Mouse (Mus musculus): ENCODE results near the gene Smg7. TPM values are rescaled to one million over a fixed set of nuclear protein-coding genes. Genes with fewer than 3 reads are reported as not detected.

Smg7 gene
- polyA plus RNA-seq, 1 experiment from 2014 or later = 14.4 TPM

DNA sequence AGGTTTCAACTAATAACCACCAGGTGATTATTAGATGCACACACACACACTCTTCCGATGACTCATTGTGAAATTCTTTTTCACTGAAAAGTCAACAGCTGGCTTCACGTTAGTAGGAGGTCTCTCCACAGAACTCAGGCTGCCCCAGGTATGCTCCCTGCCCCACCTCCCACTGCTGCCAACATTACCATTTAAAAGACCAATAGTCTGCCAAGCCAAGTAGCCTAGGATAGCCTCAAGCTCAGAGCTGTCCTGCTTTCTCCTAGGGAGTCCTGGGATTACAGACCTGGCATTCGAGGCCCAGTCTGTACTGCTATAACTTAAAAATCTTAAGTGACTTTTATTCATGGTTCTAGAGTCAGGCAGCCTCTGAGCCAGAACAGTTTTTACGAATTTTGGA lies 15.2 kb upstream of the Smg7 start:
- no peaks in the 10 kb centered on the region for H3K9me3 ChIP-seq (ENCODE audit: low read length)
- no peak overlapping the region for H3K4me2 ChIP-seq (replicated peaks; ENCODE audit: low read depth, low read length)
- ATAC-seq (no peak), DNase-seq (ENCODE audit: low spot score) (peak; percentile 32)
- no peak overlapping the region for H3K4me3 ChIP-seq (ENCODE audit: low read depth, low read length)
- H3K27me3 ChIP-seq (replicated peaks; ENCODE audit: insufficient read depth, low read length) = no peaks in the 10 kb centered on the region
- 61% methylated on average over 4 of the region's 4 CpGs for WGBS
- no peak for TF ChIP-seq EP300 (IDR thresholded peaks at IDR 0.05)
- TF ChIP-seq CTCF (IDR thresholded peaks at IDR 0.05) = no peak
- H3K27ac ChIP-seq (ENCODE audit: low read length) = no peak overlapping the region
- H3K4me1 ChIP-seq (ENCODE audit: insufficient read depth, low read depth, low read length) = 0 out of 2 replicates have a peak, but pooled peaks cover 5% of the 10 kb centered on the region
- no peak overlapping the region for H3K9ac ChIP-seq (replicated peaks; ENCODE audit: low read depth)
- H3K36me3 ChIP-seq (ENCODE audit: insufficient read depth, low read length) = no peaks in the 10 kb centered on the region

DNA sequence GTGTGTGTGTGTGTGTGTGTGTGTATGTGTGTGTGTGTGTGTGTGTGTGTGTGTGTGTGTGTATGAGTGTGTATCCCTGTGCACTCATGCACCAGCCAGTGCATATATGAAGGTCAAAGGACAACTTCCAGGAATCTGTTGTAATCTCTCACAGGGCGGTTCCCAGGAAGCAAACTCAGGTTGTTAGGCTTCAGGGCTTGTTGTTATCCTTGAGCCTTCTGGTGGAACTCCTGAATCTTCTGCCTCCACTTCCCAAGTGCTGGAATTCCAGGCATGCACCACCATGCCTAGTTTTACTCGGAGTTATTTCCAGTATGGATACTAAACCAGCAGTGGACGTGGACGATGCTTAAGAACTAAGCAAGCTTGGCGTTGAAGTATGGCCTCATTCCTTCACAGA lies 14.5 kb upstream of the Smg7 start:
- ATAC-seq (no peak), DNase-seq (ENCODE audit: low spot score) (no peak)
- Histone ChIP-seq H3K9ac (replicated peaks; ENCODE audit: low read depth) (no peak overlapping the region), H3K4me3 (ENCODE audit: low read depth, low read length) (no peak overlapping the region), H3K4me1 (ENCODE audit: insufficient read depth, low read depth, low read length) (0 out of 2 replicates have a peak, but pooled peaks cover 5% of the 10 kb centered on the region), H3K27ac (ENCODE audit: low read length) (no peak overlapping the region), H3K9me3 (ENCODE audit: low read length) (no peaks in the 10 kb centered on the region), H3K27me3 (replicated peaks; ENCODE audit: insufficient read depth, low read length) (no peaks in the 10 kb centered on the region), H3K36me3 (ENCODE audit: insufficient read depth, low read length) (no peaks in the 10 kb centered on the region), H3K4me2 (replicated peaks; ENCODE audit: low read depth, low read length) (no peak overlapping the region)
- 52% methylated on average over 5 of the region's 5 CpGs for WGBS
- no peak for TF ChIP-seq EP300 (IDR thresholded peaks at IDR 0.05)
- TF ChIP-seq CTCF (IDR thresholded peaks at IDR 0.05) = no peak

DNA sequence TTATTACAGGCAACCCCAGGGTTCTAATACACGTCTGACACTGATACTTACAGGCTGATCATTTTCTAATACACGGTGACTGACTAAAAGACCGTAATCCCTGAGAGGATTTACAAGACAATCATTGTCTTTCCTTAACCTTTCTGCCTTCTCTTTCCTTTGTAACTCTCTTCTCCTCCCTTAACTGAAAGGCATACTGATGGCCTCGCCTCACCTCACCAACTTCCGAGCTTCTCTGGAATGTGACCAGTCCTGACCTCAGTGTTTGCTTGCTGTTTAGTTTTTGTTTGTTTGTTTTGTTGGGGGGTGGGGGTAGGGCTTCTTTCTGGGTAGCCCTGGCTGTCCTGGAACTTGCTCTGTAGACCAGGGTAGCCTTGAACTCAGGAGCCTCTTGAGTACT lies 13.3 kb upstream of the Smg7 start:
- H3K4me1 ChIP-seq (ENCODE audit: insufficient read depth, low read depth, low read length) = 0 out of 2 replicates have a peak, but pooled peaks cover 5% of the 10 kb centered on the region
- no peaks in the 10 kb centered on the region for H3K27me3 ChIP-seq (replicated peaks; ENCODE audit: insufficient read depth, low read length)
- TF ChIP-seq CTCF (IDR thresholded peaks at IDR 0.05) (no peak), EP300 (IDR thresholded peaks at IDR 0.05) (no peak)
- no peak overlapping the region for H3K27ac ChIP-seq (ENCODE audit: low read length)
- WGBS = 58% methylated on average over 5 of the region's 5 CpGs
- no peak overlapping the region for H3K4me3 ChIP-seq (ENCODE audit: low read depth, low read length)
- no peak overlapping the region for H3K4me2 ChIP-seq (replicated peaks; ENCODE audit: low read depth, low read length)
- no peak overlapping the region for H3K9ac ChIP-seq (replicated peaks; ENCODE audit: low read depth)
- H3K36me3 ChIP-seq (ENCODE audit: insufficient read depth, low read length) = no peaks in the 10 kb centered on the region
- DNase-seq (ENCODE audit: low spot score) (no peak), ATAC-seq (no peak)
- no peaks in the 10 kb centered on the region for H3K9me3 ChIP-seq (ENCODE audit: low read length)

DNA sequence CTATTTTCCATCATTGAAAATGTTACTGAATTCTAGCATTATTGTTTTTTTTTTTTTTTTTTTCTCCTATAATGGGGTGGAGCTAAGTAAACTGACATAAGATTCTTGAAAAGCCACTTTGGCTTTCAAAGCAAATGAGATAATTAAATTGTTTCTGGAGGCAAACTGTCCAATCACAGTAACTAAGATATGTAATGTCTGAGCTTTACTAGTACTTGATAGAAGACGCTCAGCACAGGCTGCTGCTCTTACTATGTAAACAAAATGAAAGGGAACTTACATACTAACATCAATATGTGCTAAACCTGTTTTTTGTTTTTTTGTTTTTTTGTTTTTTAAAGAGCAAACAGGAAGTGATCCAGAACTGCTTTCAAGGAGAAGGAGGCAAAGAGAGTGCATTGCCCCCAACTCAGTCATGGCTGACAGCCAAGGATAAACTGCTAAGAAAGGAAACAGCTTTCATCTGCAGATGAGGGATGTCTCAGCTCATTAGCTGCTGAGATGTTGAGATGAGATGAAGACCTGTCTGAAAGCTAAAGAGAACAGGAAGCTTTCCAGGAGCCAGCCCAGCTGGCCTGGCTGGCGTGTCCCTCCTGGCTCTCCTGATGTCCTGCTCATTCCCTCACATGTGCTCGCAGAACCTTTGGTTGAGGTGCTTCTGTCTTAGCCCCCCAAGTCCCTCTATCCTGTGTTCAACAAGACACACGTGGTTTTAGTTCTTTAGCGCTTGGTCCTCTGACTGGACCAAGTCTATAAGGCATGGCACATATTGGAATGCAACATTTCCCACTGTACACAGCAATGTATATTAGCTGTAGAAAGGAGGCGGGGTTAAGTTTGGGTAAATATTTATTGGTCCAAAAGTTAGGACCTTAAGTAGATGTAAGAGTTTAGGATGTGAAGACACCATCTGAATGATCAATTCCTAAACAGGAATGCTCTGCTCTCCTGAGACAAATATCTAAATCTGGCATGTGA lies 11.3 kb upstream of the Smg7 start:
- Histone ChIP-seq H3K27ac (ENCODE audit: low read length) (no peak overlapping the region), H3K4me3 (ENCODE audit: low read depth, low read length) (no peak overlapping the region), H3K4me1 (ENCODE audit: insufficient read depth, low read depth, low read length) (0 out of 2 replicates have a peak, but pooled peaks cover 5% of the 10 kb centered on the region), H3K27me3 (replicated peaks; ENCODE audit: insufficient read depth, low read length) (no peaks in the 10 kb centered on the region), H3K9ac (replicated peaks; ENCODE audit: low read depth) (no peak overlapping the region), H3K36me3 (ENCODE audit: insufficient read depth, low read length) (no peaks in the 10 kb centered on the region), H3K9me3 (ENCODE audit: low read length) (no peaks in the 10 kb centered on the region), H3K4me2 (replicated peaks; ENCODE audit: low read depth, low read length) (no peak overlapping the region)
- DNase-seq (ENCODE audit: low spot score) = peak; percentile 32
- 43% methylated on average over 6 of the region's 6 CpGs for WGBS
- peak; percentile 38 for ATAC-seq
- TF ChIP-seq EP300 (IDR thresholded peaks at IDR 0.05) (no peak), CTCF (IDR thresholded peaks at IDR 0.05) (no peak)

DNA sequence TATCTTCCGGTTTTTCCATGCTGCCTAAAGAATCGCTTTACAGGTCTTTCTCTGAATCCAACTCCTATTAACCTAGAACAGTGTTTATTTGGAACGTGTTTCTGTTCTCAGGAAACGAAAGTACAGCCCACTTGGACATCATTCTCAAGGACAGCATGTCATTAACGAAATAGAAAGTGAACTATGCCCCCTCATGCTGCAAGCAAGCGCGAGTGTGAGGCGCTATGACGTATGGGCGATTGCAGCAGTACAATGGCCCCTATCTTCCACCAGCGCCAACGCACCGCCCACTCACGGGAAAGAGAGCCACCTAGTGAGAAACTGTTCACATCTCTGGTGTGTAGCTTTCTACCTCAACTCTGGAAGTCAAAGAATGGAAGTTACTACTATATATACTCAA lies 2.0 kb upstream of the Smg7 start:
- peak; percentile 95 for DNase-seq (ENCODE audit: low spot score)
- WGBS = 0% methylated on average over 14 of the region's 14 CpGs

DNA sequence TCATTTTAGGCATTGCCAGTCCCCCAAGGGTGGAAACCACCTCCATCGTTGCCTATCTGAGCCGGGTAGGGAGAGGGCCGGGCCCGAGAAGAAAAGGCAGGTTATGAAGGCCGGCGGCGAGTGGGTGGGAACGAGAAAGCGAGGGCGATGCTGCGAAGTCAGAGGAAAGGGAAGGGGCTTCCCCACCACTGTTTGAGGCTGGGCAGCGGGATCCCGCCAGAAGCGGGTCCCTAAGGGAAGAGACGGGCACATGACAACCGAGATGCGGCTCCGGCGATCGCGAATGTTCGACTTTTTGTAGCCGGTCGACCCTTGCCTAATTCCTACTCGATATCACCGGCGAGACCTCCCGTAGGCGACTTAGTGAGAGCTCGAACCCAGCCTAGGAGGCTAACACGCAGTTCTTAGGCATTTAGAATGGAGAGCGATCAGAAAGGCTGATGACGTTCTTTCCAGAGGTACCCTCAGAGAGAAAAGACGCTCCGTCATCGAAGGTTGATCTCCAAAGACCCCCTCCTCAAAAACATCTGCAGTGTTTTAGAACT lies 1.2 kb upstream of the Smg7 start:
- H3K36me3 ChIP-seq (ENCODE audit: insufficient read depth, low read length) = no peaks in the 10 kb centered on the region
- H3K4me2 ChIP-seq (replicated peaks; ENCODE audit: low read depth, low read length) = peak overlapping the region; percentile 99
- 0% methylated on average over 35 of the region's 36 CpGs for WGBS
- ATAC-seq (no peak), DNase-seq (ENCODE audit: low spot score) (peak; percentile 33)
- TF ChIP-seq EP300 (IDR thresholded peaks at IDR 0.05) (no peak), CTCF (IDR thresholded peaks at IDR 0.05) (no peak)
- peak overlapping the region; percentile 99 for H3K27ac ChIP-seq (ENCODE audit: low read length)
- H3K4me1 ChIP-seq (ENCODE audit: insufficient read depth, low read depth, low read length) = no peaks in the 10 kb centered on the region; the same call in 1 of the 2 replicates
- H3K9ac ChIP-seq (replicated peaks; ENCODE audit: low read depth) = peak overlapping the region; percentile 83
- H3K4me3 ChIP-seq (ENCODE audit: low read depth, low read length) = peak overlapping the region; percentile 96
- no peaks in the 10 kb centered on the region for H3K9me3 ChIP-seq (ENCODE audit: low read length)
- no peaks in the 10 kb centered on the region for H3K27me3 ChIP-seq (replicated peaks; ENCODE audit: insufficient read depth, low read length)

More for the DNA sequence above, 2.0 kb upstream of the Smg7 start:
- Histone ChIP-seq H3K9me3 (ENCODE audit: low read length) (no peaks in the 10 kb centered on the region), H3K4me3 (ENCODE audit: low read depth, low read length) (peak overlapping the region; percentile 96), H3K4me2 (replicated peaks; ENCODE audit: low read depth, low read length) (peak overlapping the region; percentile 99), H3K4me1 (ENCODE audit: insufficient read depth, low read depth, low read length) (no peaks in the 10 kb centered on the region; the same call in 1 of the 2 replicates), H3K9ac (replicated peaks; ENCODE audit: low read depth) (no peak overlapping the region), H3K27me3 (replicated peaks; ENCODE audit: insufficient read depth, low read length) (no peaks in the 10 kb centered on the region), H3K27ac (ENCODE audit: low read length) (peak overlapping the region; percentile 54; the same call in 1 of the 2 replicates), H3K36me3 (ENCODE audit: insufficient read depth, low read length) (no peaks in the 10 kb centered on the region)
- TF ChIP-seq EP300 (IDR thresholded peaks at IDR 0.05) (peak; percentile 31; the same call in 1 of the 2 replicates), CTCF (IDR thresholded peaks at IDR 0.05) (peak; percentile 84)
- peak; percentile 31 for ATAC-seq

Data from lung, postnatal 0 days (tissue).